Mouse (Mus musculus) myocyte (in vitro differentiated cells): ENCODE results near the gene Pilrb1.

ENCODE experiments used
- CEBPB ChIP-seq: IDR thresholded peaks from 2 replicates; pipeline ENCODE4 v1.6.1; 2011; ENCODE audit warnings: mild to moderate bottlenecking, moderate library complexity; ENCODE audit not compliant: poor library complexity, insufficient read depth, severe bottlenecking
- E2F4 ChIP-seq: IDR thresholded peaks from one replicate; pipeline ENCODE4 v1.6.1; 2011; ENCODE audit warnings: mild to moderate bottlenecking, control low read depth, moderate library complexity; ENCODE audit not compliant: insufficient read depth
- MAX ChIP-seq: IDR thresholded peaks from one replicate; pipeline ENCODE4 v1.6.1; 2011; ENCODE audit warnings: low read depth, mild to moderate bottlenecking, control low read depth
- MYOG ChIP-seq, 3 experiments: IDR thresholded peaks; one replicate each; pipeline ENCODE4 v1.6.1; 2011; ENCODE audit warnings: control low read depth in 2 of 3, low read depth in 2 of 3, mild to moderate bottlenecking in 2 of 3; ENCODE audit not compliant: insufficient read length in 2 of 3, control insufficient read depth in 1 of 3, insufficient read depth in 1 of 3
- POLR2A ChIP-seq: IDR thresholded peaks from one replicate; pipeline ENCODE4 v1.6.1; 2011; ENCODE audit warnings: low read depth, mild to moderate bottlenecking, control low read depth, moderate library complexity; ENCODE audit not compliant: insufficient read length
- POLR2AphosphoS2 ChIP-seq: IDR thresholded peaks from one replicate; pipeline ENCODE4 v1.6.1; 2011; ENCODE audit warnings: low read depth, control low read depth; ENCODE audit not compliant: insufficient read length
- REST ChIP-seq: IDR thresholded peaks from one replicate; pipeline ENCODE4 v1.6.1; 2011; ENCODE audit warnings: mild to moderate bottlenecking, control low read depth, moderate library complexity; ENCODE audit not compliant: insufficient read depth, insufficient read length
- TCF12 ChIP-seq: IDR thresholded peaks from one replicate; pipeline ENCODE4 v1.6.1; 2011; ENCODE audit warnings: mild to moderate bottlenecking, control low read depth; ENCODE audit not compliant: poor library complexity, insufficient read depth, severe bottlenecking
- USF1 ChIP-seq: IDR thresholded peaks from one replicate; pipeline ENCODE4 v1.6.1; 2011; ENCODE audit warnings: low read depth, mild to moderate bottlenecking, control low read depth, moderate library complexity

GRCm38 (mm10) chr5:137877860-137878259 lies 20.0 kb upstream of the Pilrb1 start:
- no peak for TF ChIP-seq POLR2A
- TF ChIP-seq MAX, result no peak
- no peak for TF ChIP-seq MYOG (IDR thresholded peaks at IDR 0.05; ENCODE audit: control insufficient read depth in 1 of 3, insufficient read depth in 1 of 3, insufficient read length in 2 of 3, low read depth in 2 of 3)
- no peak for TF ChIP-seq TCF12
- TF ChIP-seq E2F4, result no peak
- no peak for TF ChIP-seq POLR2AphosphoS2
- TF ChIP-seq CEBPB, result no peak
- no peak for TF ChIP-seq REST
- no peak for TF ChIP-seq USF1
